Mouse (Mus musculus) hindbrain, embryonic 10.5 days (tissue): ENCODE measurements around the gene 4930415O20Rik. TPM values are rescaled to one million over a fixed set of nuclear protein-coding genes. Genes with fewer than 3 reads are reported as not detected.

Experiments
- DNase-seq: peaks from one replicate; pipeline ENCODE4 v3.0.0-alpha.2; 2017; ENCODE audit warnings: low spot score
- H3K27ac ChIP-seq: fragments of 300-500 bp; sonication (generic); 2 replicates; pipeline ENCODE4 v1.5.1; 2016; ENCODE audit warnings: mild to moderate bottlenecking, moderate library complexity
- H3K27me3 ChIP-seq: fragments of 300-500 bp; sonication (generic); 2 replicates; pipeline ENCODE4 v1.6.1; 2016; ENCODE audit warnings: mild to moderate bottlenecking; ENCODE audit not compliant: poor library complexity, insufficient read depth, severe bottlenecking
- H3K36me3 ChIP-seq: fragments of 300-500 bp; sonication (generic); 2 replicates; pipeline ENCODE4 v1.6.1; 2016; ENCODE audit warnings: mild to moderate bottlenecking, moderate library complexity
- H3K4me1 ChIP-seq: fragments of 300-500 bp; sonication (generic); replicated peaks from 2 replicates; pipeline ENCODE4 v1.6.1; 2016; ENCODE audit warnings: mild to moderate bottlenecking
- H3K4me3 ChIP-seq: fragments of 300-500 bp; sonication (generic); 2 replicates; pipeline ENCODE4 v1.5.1; 2016; ENCODE audit warnings: mild to moderate bottlenecking, moderate library complexity
- H3K9me3 ChIP-seq: fragments of 300-500 bp; sonication (generic); 2 replicates; pipeline ENCODE4 v1.6.1; 2016; ENCODE audit warnings: mild to moderate bottlenecking, moderate library complexity
- WGBS: fragments of 180-500 bp; shearing (Covaris S2); methylation state at CpG from one replicate; pipeline ENCODE4 v1.1.7; 2016; 5-methylcytosine and 5-hydroxymethylcytosine counted together
- polyA plus RNA-seq: library from polyadenylated mRNA; unstranded; fragments of >200 nt; fragmentation: Nextera tagmentation; extraction: Ambion mirVana; gene quantifications from 2 replicates; pipeline ENCODE4 v1.2.1, GENCODE M21; 2016

Gene 4930415O20Rik
- polyA plus RNA-seq, 1 experiment from 2014 or later, result not detected

DNA sequence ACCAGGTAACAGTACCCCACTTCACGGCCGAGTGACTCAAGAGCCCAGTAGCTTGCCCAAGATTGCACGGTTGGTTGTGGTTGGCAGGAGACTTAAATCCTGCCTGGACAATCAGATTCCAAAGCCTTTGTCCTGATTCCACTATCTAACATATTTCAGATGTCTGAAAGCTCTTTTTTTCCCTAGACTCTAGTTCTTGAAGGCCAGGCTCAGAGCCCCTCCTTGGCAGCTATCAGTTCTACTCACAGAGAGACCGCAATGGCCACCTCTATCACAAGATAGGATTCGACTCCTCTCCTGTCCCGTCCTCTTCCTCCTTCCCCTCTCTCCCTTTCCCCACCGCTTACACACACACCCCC is 31.0 kb downstream of the 4930415O20Rik start:
- Histone ChIP-seq H3K27me3 (no peaks in the 10 kb centered on the region), H3K27ac (0 out of 2 replicates have a peak overlapping the region, but pooled peaks have one; percentile 13), H3K36me3 (peaks cover 96% of the 10 kb centered on the region), H3K4me1 (peaks cover 30% of the 10 kb centered on the region), H3K9me3 (no peaks in the 10 kb centered on the region), H3K4me3 (peak overlapping the region; percentile 16; the same call in 1 of the 2 replicates)
- DNase-seq, result no peak
- 76% methylated on average over 7 of the region's 7 CpGs for WGBS

DNA sequence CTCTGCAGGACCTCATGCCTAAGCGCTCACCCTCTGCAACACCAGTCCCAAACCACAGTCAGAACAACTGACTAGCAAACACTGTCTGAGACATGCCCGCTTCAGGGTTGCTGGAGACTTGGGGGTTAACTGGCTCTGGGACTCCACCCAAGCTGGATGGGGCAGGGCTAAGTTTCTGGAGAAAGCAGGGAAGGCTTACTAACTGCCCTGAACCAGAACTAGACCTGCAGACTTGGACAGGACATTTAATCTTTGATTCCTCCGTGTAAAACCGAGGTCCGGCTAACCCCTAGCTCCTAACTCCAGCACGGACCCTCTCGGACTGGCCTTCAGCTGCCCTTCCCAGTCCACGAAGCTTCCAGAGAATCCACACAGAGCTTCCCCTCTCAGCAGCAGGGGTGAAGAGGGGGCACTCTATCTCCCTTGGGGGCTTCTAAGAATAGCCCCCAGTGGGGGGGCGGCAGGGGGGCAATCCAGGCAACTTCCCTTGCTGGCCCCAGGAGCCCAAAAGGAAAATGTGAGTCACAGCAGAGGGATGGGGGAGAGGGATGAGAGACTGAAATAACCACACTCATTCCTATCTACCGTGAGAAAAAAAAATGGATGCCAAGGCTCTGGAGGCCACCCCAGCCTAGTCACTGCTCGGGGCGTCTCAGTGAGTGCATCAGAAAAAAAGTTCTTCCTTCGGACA is 31.5 kb downstream of the 4930415O20Rik start:
- no peak for DNase-seq
- peaks cover 91% of the 10 kb centered on the region for H3K36me3 ChIP-seq
- peak overlapping the region; percentile 16; the same call in 1 of the 2 replicates for H3K4me3 ChIP-seq
- H3K27me3 ChIP-seq, result no peaks in the 10 kb centered on the region
- WGBS, result 57% methylated on average over 13 of the region's 13 CpGs
- H3K4me1 ChIP-seq, result peaks cover 35% of the 10 kb centered on the region
- H3K27ac ChIP-seq, result peak overlapping the region; percentile 13; the same call in 1 of the 2 replicates
- no peaks in the 10 kb centered on the region for H3K9me3 ChIP-seq

DNA sequence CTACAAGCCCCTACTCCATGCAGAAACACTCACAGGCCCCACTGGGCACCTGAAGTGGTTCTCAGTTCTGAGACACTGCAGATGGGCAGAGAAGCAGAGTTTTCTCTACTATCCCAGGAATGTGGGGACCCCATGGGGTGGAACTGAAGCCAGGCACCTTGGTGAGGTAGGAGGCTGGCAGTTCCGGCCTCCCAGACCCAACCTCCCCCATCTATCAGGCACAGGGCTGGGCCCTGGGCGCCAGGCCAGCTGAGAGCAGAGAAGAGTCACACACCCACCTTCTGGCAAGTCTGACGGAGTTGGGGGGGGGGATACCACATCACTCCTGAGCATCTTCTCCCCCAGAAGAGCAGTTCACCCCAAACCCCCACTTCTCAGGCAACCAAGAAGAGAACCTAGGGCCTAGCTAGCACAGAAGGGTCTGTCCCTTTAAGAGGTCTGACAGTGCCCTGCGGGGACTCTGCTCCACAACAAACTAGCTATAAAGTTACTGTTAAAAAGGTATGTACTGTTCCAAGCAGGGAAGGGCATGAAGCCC is 32.2 kb downstream of the 4930415O20Rik start:
- H3K4me3 ChIP-seq, result 0 out of 2 replicates have a peak overlapping the region, but pooled peaks have one; percentile 9
- H3K27ac ChIP-seq, result no peak overlapping the region; the same call in 1 of the 2 replicates
- H3K27me3 ChIP-seq, result no peaks in the 10 kb centered on the region
- WGBS, result 60% methylated on average over 4 of the region's 4 CpGs
- DNase-seq, result no peak
- peaks cover 42% of the 10 kb centered on the region for H3K4me1 ChIP-seq
- H3K9me3 ChIP-seq, result no peaks in the 10 kb centered on the region
- H3K36me3 ChIP-seq, result peaks cover 84% of the 10 kb centered on the region

DNA sequence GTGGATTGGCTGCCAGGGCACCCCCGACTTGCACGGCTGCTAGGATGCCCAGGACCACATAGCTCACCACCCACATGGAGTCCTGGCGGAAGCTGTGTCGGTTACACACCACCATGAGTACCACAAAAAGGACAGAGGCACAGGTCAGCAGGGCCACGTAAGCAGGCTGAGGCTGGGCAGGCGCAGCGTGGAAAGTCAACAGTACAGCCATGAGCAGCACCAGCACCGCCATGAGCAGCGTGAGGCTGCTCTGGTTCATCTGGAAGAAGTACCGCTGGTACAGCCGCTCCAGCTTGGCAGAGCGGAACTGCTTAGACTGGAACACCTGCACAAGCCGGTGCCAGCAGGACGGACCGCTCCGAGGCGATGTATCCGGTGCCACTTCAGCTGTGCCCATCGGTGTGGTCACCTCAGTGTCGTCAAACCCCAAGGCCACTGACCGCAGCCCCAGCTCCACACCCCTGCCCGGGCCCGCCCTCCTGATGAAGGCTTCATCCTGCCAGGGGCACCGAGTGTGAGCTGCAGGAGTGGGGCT is 33.3 kb downstream of the 4930415O20Rik start:
- Histone ChIP-seq H3K9me3 (no peaks in the 10 kb centered on the region), H3K36me3 (peaks cover 73% of the 10 kb centered on the region), H3K4me3 (no peak overlapping the region), H3K27ac (no peak overlapping the region), H3K27me3 (no peaks in the 10 kb centered on the region), H3K4me1 (peaks cover 51% of the 10 kb centered on the region)
- no peak for DNase-seq
- WGBS, result 94% methylated on average over 24 of the region's 24 CpGs

DNA sequence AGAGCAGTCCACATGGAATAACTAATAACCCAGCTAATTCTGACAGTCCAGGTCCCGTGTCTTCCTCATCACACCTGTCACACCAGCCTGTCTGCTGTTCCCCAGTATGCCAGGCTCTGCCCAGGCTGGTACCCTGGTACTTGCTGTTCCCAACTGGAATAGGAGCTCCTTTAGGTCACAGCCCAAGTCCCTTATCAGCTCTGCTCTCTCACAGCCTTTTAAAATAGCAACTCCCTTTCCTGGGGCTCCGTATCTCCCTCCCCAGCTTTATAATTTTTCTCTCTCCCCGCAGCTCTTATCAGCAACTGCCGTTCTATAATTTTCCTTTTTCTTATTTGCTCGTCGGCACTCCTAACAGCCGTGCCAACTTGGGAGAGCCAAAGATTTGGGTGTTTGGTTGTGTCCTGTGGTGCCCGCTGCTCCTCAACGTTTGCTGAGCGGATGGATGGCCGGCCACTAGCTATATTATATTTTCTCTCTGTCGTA is 35.3 kb downstream of the 4930415O20Rik start:
- DNase-seq, result no peak
- peaks cover 61% of the 10 kb centered on the region for H3K4me1 ChIP-seq
- WGBS, result 94% methylated on average over 12 of the region's 12 CpGs
- no peak overlapping the region for H3K4me3 ChIP-seq
- no peak overlapping the region for H3K27ac ChIP-seq
- H3K36me3 ChIP-seq, result peaks cover 53% of the 10 kb centered on the region
- no peaks in the 10 kb centered on the region for H3K9me3 ChIP-seq
- H3K27me3 ChIP-seq, result 0 out of 2 replicates have a peak, but pooled peaks cover 3% of the 10 kb centered on the region

DNA sequence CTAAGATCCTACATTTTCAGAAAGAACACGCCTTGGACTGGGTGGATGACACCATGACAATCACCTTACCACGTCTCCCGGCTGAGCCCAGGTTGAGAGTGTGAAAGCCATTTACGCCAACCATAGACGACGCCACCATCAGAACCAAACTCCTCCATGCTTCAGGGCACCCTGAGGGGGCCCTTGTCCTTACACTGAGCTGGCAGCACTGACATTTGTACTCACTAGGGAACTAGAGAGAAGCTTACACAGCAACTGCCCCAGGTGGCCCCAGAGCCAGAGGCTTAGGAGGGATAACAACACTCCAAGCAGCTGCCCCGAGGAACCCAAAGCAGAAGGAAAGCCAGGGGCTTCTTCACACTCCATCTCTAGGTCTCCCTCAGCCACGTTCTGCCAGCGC is 35.9 kb downstream of the 4930415O20Rik start:
- H3K4me3 ChIP-seq, result peak overlapping the region; percentile 68; the same call in 1 of the 2 replicates
- 68% methylated on average over 9 of the region's 9 CpGs for WGBS
- H3K4me1 ChIP-seq, result peaks cover 61% of the 10 kb centered on the region

DNA sequence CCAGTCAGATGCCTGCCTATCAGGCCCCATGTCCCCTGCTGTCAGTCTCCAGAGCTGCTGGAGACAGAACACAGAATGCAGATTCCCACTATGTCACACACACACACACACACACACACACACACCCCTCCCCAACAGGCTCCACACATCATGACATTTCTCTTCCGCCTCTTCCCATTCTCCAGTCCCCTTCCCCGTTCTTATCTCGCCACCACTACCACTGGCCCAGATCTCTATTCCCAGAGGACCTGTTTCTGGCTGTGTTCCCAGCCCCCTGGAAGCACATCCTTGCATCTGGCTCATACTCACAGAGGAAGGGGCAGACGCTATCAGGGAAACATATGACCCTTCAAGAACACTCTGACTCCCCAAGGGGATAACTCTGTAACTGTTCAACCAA is 36.8 kb downstream of the 4930415O20Rik start:
- Histone ChIP-seq H3K9me3 (no peaks in the 10 kb centered on the region), H3K27ac (peak overlapping the region; percentile 95), H3K4me1 (peaks cover 54% of the 10 kb centered on the region), H3K4me3 (peak overlapping the region; percentile 68), H3K27me3 (0 out of 2 replicates have a peak, but pooled peaks cover 3% of the 10 kb centered on the region), H3K36me3 (peaks cover 38% of the 10 kb centered on the region)
- DNase-seq, result no peak
- WGBS, result 53% methylated on average over 4 of the region's 4 CpGs

More for the DNA sequence above, 35.9 kb downstream of the 4930415O20Rik start:
- no peaks in the 10 kb centered on the region for H3K9me3 ChIP-seq
- no peak overlapping the region for H3K27ac ChIP-seq
- DNase-seq, result no peak
- H3K27me3 ChIP-seq, result 0 out of 2 replicates have a peak, but pooled peaks cover 3% of the 10 kb centered on the region
- H3K36me3 ChIP-seq, result peaks cover 46% of the 10 kb centered on the region

DNA sequence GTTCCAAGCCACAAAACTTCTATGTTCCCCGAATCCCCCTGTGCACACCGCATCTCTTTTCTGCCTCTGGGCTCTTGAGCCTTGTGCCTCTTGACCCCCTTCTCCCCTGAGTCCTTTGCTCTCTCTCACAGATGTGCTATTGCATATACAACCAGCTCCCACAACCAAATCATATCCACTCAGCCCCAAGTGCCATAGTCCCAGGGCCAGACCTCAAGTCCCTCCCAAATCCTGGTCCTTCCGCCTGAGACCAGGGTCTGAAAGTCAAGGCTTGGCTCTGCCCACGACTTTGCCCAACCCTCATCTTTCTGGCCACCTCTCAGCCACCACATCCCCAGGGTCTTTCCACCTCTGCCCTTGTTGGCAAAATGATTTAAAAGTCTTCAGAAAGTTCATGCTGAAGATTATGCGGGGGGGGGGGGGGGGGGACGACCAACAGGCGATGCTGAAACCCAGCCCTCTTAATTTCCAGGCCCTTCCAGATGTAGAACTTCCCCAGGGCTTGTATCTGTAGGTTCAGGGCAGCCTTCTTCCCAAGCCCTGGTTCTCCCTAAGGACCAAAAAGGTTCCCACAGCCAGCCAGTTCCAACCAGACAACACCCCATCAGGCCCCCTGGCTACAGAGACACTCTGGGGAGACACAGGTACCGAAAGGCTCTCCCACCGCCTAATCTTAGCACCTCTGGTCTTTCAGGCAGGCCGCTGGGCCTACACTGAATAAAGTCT is 37.4 kb downstream of the 4930415O20Rik start:
- Histone ChIP-seq H3K27me3 (0 out of 2 replicates have a peak, but pooled peaks cover 3% of the 10 kb centered on the region), H3K9me3 (no peaks in the 10 kb centered on the region), H3K27ac (peak overlapping the region; percentile 95), H3K4me1 (peaks cover 47% of the 10 kb centered on the region), H3K4me3 (peak overlapping the region; percentile 68), H3K36me3 (peaks cover 32% of the 10 kb centered on the region)
- DNase-seq, result peak; percentile 46
- WGBS, result 17% methylated on average over 10 of the region's 10 CpGs

DNA sequence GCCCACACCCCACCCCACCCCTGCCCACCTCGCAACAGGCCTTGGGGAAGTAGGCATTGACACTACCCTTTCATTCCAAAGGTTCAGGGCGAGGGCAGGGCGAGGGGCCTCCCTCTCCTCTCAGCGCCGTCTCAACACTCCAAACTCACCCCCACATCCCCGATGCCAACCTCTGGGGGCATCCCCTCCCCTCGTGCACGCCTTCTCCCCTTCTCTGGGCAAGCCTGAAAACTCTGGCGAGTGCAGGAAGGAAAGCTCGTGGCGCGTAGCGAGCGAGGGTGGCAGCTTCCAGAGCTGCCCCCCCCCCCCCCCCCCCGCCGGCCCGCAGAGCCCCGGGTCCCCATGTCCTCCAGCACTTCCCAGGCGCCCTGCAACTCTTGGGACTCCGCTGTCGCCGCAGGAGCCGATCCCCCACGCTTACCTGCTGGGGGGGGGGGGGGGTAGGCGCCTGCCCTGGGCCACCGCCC is 38.0 kb downstream of the 4930415O20Rik start:
- Histone ChIP-seq H3K9me3 (no peaks in the 10 kb centered on the region), H3K27me3 (0 out of 2 replicates have a peak, but pooled peaks cover 3% of the 10 kb centered on the region), H3K4me3 (peak overlapping the region; percentile 68), H3K27ac (peak overlapping the region; percentile 95), H3K36me3 (peaks cover 26% of the 10 kb centered on the region), H3K4me1 (peaks cover 41% of the 10 kb centered on the region)
- no peak for DNase-seq
- WGBS, result under 1% methylated on average over 22 of the region's 26 CpGs

DNA sequence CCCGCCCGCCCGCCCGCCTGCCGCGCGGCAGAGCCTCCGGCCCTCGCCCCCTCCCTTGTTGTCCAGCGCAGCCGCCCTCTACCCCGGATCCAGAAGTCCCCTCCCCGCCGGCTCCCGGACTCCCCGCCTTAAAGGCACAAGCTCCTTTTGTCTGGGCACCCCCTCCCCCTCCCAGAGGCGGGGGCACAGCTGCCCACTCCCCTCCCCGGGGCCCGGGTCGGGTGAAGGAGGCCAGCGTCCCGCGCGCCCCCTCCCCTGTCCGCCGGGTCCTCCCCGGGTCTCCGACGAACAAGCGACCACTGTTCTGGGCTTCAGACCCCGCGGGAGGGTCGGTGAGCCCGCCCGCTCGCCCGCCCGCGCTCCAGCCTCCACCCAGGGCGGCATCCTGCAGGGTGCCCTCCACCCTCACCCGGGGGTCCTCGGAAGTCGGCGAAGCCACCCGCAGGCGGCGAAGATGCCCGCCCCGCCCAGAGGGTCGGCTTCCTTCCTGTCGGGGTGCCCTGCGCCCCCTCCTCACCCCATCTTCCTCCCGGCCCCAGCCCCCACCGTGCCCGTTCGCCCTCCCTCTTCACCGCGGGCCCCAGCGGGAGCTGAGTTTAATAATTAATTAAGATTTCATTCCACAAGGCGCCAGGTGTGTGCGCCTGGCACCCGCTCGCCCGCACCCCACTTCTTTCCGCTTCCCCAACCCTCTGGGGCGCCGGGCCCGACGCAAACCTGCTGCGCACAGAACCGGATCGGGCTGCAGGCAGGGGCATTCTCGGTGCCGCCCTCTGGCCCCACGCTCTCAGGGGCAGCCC is 38.7 kb downstream of the 4930415O20Rik start, which contains the start of gene Adcy6:
Gene Adcy6 (minus strand): TSS at position 746 of the 800 bp plus-strand sequence.
- H3K4me1 ChIP-seq, result peaks cover 42% of the 10 kb centered on the region
- DNase-seq, result peak; percentile 89
- 0 out of 2 replicates have a peak, but pooled peaks cover 3% of the 10 kb centered on the region for H3K27me3 ChIP-seq
- peak within 1 kb of the TSS; percentile 68 for H3K4me3 ChIP-seq
- H3K9me3 ChIP-seq, result no peaks in the 10 kb centered on the region
- under 1% methylated on average over 75 of the region's 75 CpGs for WGBS
- H3K36me3 ChIP-seq, result peaks cover 19% of the 10 kb centered on the region
- peak within 1 kb of the TSS; percentile 95 for H3K27ac ChIP-seq

DNA sequence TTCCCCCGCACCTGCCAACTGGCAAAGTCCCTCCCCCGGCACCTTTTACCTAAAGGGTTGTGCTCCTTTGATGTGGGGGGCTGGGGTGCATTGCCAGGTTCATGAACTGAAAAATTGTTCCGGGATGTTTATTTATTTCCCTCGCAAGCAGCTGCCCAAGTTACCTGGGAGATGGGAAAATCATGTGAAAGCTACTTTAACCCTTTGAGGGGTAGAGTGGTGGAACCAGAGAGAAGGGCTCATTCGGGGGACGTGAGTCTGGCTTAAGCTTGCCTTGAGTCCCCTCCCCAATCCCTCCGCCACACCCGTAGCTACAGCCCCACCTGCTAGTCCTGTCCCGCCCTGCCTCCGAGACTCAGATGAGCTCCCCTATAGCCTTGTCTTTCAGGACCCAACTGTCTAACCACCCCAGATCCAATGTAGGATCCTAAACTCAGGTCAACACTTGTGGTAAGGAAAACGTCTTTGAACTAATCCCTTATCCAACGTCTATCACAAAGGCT is 39.4 kb downstream of the 4930415O20Rik start:
- peak; percentile 42 for DNase-seq
- WGBS, result 3% methylated on average over 12 of the region's 12 CpGs
- Histone ChIP-seq H3K4me3 (peak overlapping the region; percentile 68), H3K36me3 (peaks cover 12% of the 10 kb centered on the region), H3K4me1 (peaks cover 49% of the 10 kb centered on the region), H3K9me3 (no peaks in the 10 kb centered on the region), H3K27me3 (0 out of 2 replicates have a peak, but pooled peaks cover 3% of the 10 kb centered on the region), H3K27ac (peak overlapping the region; percentile 95)
